Mouse (Mus musculus) sigmoid colon, adult 10 weeks (tissue): ENCODE results near the gene Tpsg1. TPM values are rescaled to one million over a fixed set of nuclear protein-coding genes. Genes with fewer than 3 reads are reported as not detected.

ENCODE experiments used
- polyA plus RNA-seq: library from polyadenylated mRNA; stranded (reverse); fragments of 350-450 nt; fragmentation: Illumina TruSeq; extraction: RNeasy Lipid Tissue Mini Kit (QIAGEN cat#74804); gene quantifications from one replicate; pipeline ENCODE4 v1.2.3, GENCODE M21; 2014; ENCODE audit warnings: low read depth, low replicate concordance

The Tpsg1 gene
- polyA plus RNA-seq = 8.6 TPM

GRCm38 (mm10) chr17:25368973-25369372 is at the start of gene Tpsg1:
Gene Tpsg1, plus strand, starts transcription at chr17:25369273.

GRCm38 (mm10) chr17:25345462-25345861 is 23.6 kb upstream of the Tpsg1 start, which contains the start of gene Tpsab1:
Gene Tpsab1, minus strand, starts transcription at chr17:25345562.

GRCm38 (mm10) chr17:25366005-25366404 is 3.1 kb upstream of the Tpsg1 start, which contains the start of gene Tpsb2:
Gene Tpsb2, plus strand, starts transcription at chr17:25366305.

Other genes starting within 250 kb of the Tpsg1 start
- not detected for gene Ptx4, start 248.5 kb upstream of the Tpsg1 start, polyA plus RNA-seq
- 4.3 TPM for gene Clcn7, start 235.9 kb upstream of the Tpsg1 start, polyA plus RNA-seq
- not detected for gene Ccdc154, start 206.8 kb upstream of the Tpsg1 start, polyA plus RNA-seq
- not detected for gene Gm38655, start 193.8 kb upstream of the Tpsg1 start, polyA plus RNA-seq
- 19.8 TPM for gene BC003965, start 184.7 kb upstream of the Tpsg1 start, polyA plus RNA-seq
- gene Unkl, start 180.9 kb upstream of the Tpsg1 start, polyA plus RNA-seq = 14.3 TPM
- 10.1 TPM for gene Gnptg, start 129.1 kb upstream of the Tpsg1 start, polyA plus RNA-seq
- 3.8 TPM for gene Tsr3, start 129.1 kb upstream of the Tpsg1 start, polyA plus RNA-seq
- not detected for gene Baiap3, start 112.9 kb upstream of the Tpsg1 start, polyA plus RNA-seq
- 216 TPM for gene Ube2i, start 94.7 kb upstream of the Tpsg1 start, polyA plus RNA-seq
- not detected for gene Prss34, start 70.9 kb upstream of the Tpsg1 start, polyA plus RNA-seq
- not detected for gene Prss28, start 60.6 kb upstream of the Tpsg1 start, polyA plus RNA-seq
- gene Prss29, start 50.6 kb upstream of the Tpsg1 start, polyA plus RNA-seq = not detected
- not detected for gene Tpsab1, start 23.7 kb upstream of the Tpsg1 start, polyA plus RNA-seq
- gene Tpsb2, start 3.0 kb upstream of the Tpsg1 start, polyA plus RNA-seq = not detected
- gene Cacna1h, start 64.5 kb downstream of the Tpsg1 start, polyA plus RNA-seq = 1.3 TPM
- not detected for gene Tekt4, start 85.3 kb downstream of the Tpsg1 start, polyA plus RNA-seq
- 0.19 TPM for gene Sstr5, start 128.0 kb downstream of the Tpsg1 start, polyA plus RNA-seq
- 0.22 TPM for gene Sox8, start 201.4 kb downstream of the Tpsg1 start, polyA plus RNA-seq
- gene Lmf1, start 209.8 kb downstream of the Tpsg1 start, polyA plus RNA-seq = 0.32 TPM